20 mouse cellular contexts compared by ENCODE assay signal in genomic region chr5:35923448-35923847, GRCm38 (mm10). TPM values are rescaled to one million over a fixed set of nuclear protein-coding genes. Genes with fewer than 3 reads are reported as not detected.
DNase-seq lines count a peak whose midpoint lies in the region; ATAC-seq lines count a peak whose summit lies in the region.
"Had no signal": no experiment of that assay in that cellular context is flagged by ENCODE, and none has a peak within 500 bp of the region (broad histone marks: within the 10 kb centered on the region; RNA-seq: fewer than 3 reads in every experiment).

No protein-coding gene starts in this region.

- H3K9ac ChIP-seq in heart, embryonic 13.5 days: peak overlapping the region; percentile 71; the same call in 1 of the 2 replicates
- H3K9ac ChIP-seq in lung, embryonic 15.5 days: no peak overlapping the region
- H3K9ac ChIP-seq: embryonic facial prominence, embryonic 12.5 days; forebrain, postnatal 0 days; intestine, embryonic 15.5 days had no signal

- no peak for DNase-seq in heart, postnatal 25 days (ENCODE audit: low spot score)
- no peak for DNase-seq in lung, adult 18-20 months
- no peak for DNase-seq in left cerebral cortex, adult 18-20 months (ENCODE audit: low spot score in 2 of 2)
- no peak for DNase-seq in right cerebral cortex, postnatal 14 days
- DNase-seq: adrenal gland, postnatal 25 days; cerebellum, adult 2 months; forebrain, postnatal 0 days; spleen, adult 18-20 months; thymus, adult 2 months had no signal

- H3K36me3 ChIP-seq in heart, embryonic 13.5 days: no peaks in the 10 kb centered on the region
- no peaks in the 10 kb centered on the region for H3K36me3 ChIP-seq in lung, embryonic 15.5 days
- H3K36me3 ChIP-seq: embryonic facial prominence, embryonic 12.5 days; intestine, embryonic 15.5 days; limb, embryonic 10.5 days had no signal

- H3K4me3 ChIP-seq in heart, embryonic 13.5 days: no peak overlapping the region
- no peak overlapping the region for H3K4me3 ChIP-seq in lung, embryonic 15.5 days
- H3K4me3 ChIP-seq in brown adipose tissue, adult 24 weeks (ENCODE audit: insufficient read depth, low read depth, low read length): no peak overlapping the region
- H3K4me3 ChIP-seq: embryonic facial prominence, embryonic 12.5 days; intestine, embryonic 15.5 days; layer of hippocampus, adult 2 months; left cerebral cortex, adult 2 months; limb, embryonic 10.5 days had no signal

- no peaks in the 10 kb centered on the region for H3K27me3 ChIP-seq in heart, embryonic 13.5 days (replicated peaks)
- H3K27me3 ChIP-seq in lung, embryonic 15.5 days: no peaks in the 10 kb centered on the region
- H3K27me3 ChIP-seq: CH12.LX; embryonic facial prominence, embryonic 12.5 days; intestine, embryonic 15.5 days had no signal

- H3K4me1 ChIP-seq in heart, embryonic 13.5 days: peaks cover 95% of the 10 kb centered on the region
- peaks cover 73% of the 10 kb centered on the region for H3K4me1 ChIP-seq in lung, embryonic 15.5 days
- peaks cover 32% of the 10 kb centered on the region for H3K4me1 ChIP-seq in brown adipose tissue, adult 24 weeks (ENCODE audit: control insufficient read depth, insufficient read depth, insufficient read length, low read length)

- ATAC-seq in heart, embryonic 13.5 days (ENCODE audit: extremely low read depth, insufficient number of reproducible peaks, low FRiP score, low TSS enrichment): no peak
- no peak for ATAC-seq in lung, embryonic 15.5 days (ENCODE audit: borderline replicate concordance, extremely low read depth, low FRiP score, low TSS enrichment)
- ATAC-seq: forebrain, postnatal 0 days; intestine, embryonic 15.5 days; midbrain, embryonic 16.5 days had no signal

- H3K9me3 ChIP-seq in heart, embryonic 13.5 days: no peaks in the 10 kb centered on the region
- no peaks in the 10 kb centered on the region for H3K9me3 ChIP-seq in lung, embryonic 15.5 days
- H3K9me3 ChIP-seq: embryonic facial prominence, embryonic 12.5 days; intestine, embryonic 15.5 days; limb, embryonic 10.5 days had no signal

- 64% methylated on average over 6 of the region's 6 CpGs for WGBS in heart, embryonic 13.5 days
- 74% methylated on average over 6 of the region's 6 CpGs for WGBS in lung, embryonic 15.5 days

- intact Hi-C loops in heart, postnatal 25 days (cut with DNase I): no loop called here

- peak overlapping the region; percentile 99 for H3K27ac ChIP-seq in heart, embryonic 13.5 days (replicated peaks)
- H3K27ac ChIP-seq in lung, embryonic 15.5 days: 0 out of 2 replicates have a peak overlapping the region, but pooled peaks have one; percentile 2
- peak overlapping the region; percentile 61 for H3K27ac ChIP-seq in brown adipose tissue, adult 24 weeks (replicated peaks; ENCODE audit: low read depth, low read length)
- H3K27ac ChIP-seq: embryonic facial prominence, embryonic 12.5 days; layer of hippocampus, adult 2 months; left cerebral cortex, adult 2 months; limb, embryonic 10.5 days had no signal

- peak overlapping the region; percentile 63 for H3K4me2 ChIP-seq in heart, embryonic 13.5 days
- H3K4me2 ChIP-seq in lung, embryonic 15.5 days: no peak overlapping the region
- H3K4me2 ChIP-seq: embryonic facial prominence, embryonic 12.5 days; intestine, embryonic 15.5 days; liver, embryonic 11.5 days had no signal

RNA-seq across cellular contexts. Expression of gene Afap1, which starts 30.3 kb away (rescaled TPM):
- 24.9 and 26.9 TPM in 2 replicates for polyA plus RNA-seq in heart, embryonic 13.5 days (2015; fragmentation: Nextera tagmentation; extraction: Ambion mirVana)
- total RNA-seq in heart, postnatal 25 days (2021): 10 to 100 TPM; 22.8 to 23.9 TPM
- polyA plus RNA-seq in lung, embryonic 15.5 days (2015; fragmentation: Nextera tagmentation; extraction: Ambion mirVana): 20.5 and 21.5 TPM in 2 replicates
- 19.0 and 19.3 TPM in 2 replicates for polyA plus RNA-seq in brown adipose tissue, adult 24 weeks (2012; ENCODE audit: insufficient read depth, insufficient read length, missing spikeins)
- 10 to 100 TPM; 28.3 to 29.1 TPM for total RNA-seq in left cerebral cortex, adult 18-20 months (2021)

Comparison
In these comparisons a context has a peak if more than half of its experiments do, and no peak if none do; other contexts are left out.
1. H3K27ac ChIP-seq: peak in every context shown above with its lines; median percentile 99 in heart, embryonic 13.5 days; 61 in brown adipose tissue, adult 24 weeks; 2 in lung, embryonic 15.5 days.